Mouse (Mus musculus) embryonic fibroblast, embryonic 13.5 days (primary cell): ENCODE results near the gene Flnb.

Experiments used
- CTCF ChIP-seq: IDR thresholded peaks from 2 replicates; pipeline ENCODE4 v1.5.1; 2011; ENCODE audit warnings: mild to moderate bottlenecking, control low read depth, low read length, moderate library complexity, borderline replicate concordance; ENCODE audit not compliant: insufficient read depth
- POLR2A ChIP-seq: IDR thresholded peaks from 2 replicates; pipeline ENCODE4 v1.6.1; 2011; ENCODE audit warnings: low read depth, mild to moderate bottlenecking, control low read depth, low read length, moderate library complexity

DNA sequence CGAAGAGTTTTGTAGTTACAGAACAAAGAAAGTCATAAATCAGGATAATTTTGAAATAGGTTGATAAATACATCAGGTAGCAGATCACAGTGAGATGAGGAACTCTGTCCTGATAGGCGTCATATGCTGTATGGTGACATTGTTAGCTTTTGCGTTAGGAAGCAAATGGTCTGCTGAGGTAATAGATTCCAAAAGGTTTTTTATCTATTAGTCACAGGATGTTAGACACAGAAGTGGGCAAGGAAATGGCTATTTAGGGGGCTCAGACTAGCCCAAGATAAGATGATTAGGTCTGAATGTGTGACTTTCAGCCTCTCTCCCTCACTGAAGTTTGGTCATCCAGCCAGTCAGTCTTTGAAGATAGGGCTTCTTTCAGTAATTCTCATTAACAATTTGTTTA lies 33.2 kb downstream of the Flnb start:
- TF ChIP-seq CTCF (no peak), POLR2A (no peak)
